Comparison of ENCODE assay signal across 15 mouse cellular contexts in genomic region chr11:46735076-46735475, GRCm38 (mm10). TPM values are rescaled to one million over a fixed set of nuclear protein-coding genes. Genes with fewer than 3 reads are reported as not detected.
DNase-seq lines count a peak whose midpoint lies in the region; ATAC-seq and TF ChIP-seq lines count a peak whose summit lies in the region.
"Not testable (repeated sequence)": the region's sequence is repeated elsewhere in the genome, so short reads cannot be mapped to it uniquely, and the experiment has no call there.
"Had no signal": no experiment of that assay in that cellular context is flagged by ENCODE, and none has a peak within 500 bp of the region (broad histone marks: within the 10 kb centered on the region; RNA-seq: fewer than 3 reads in every experiment).

Gene Havcr1 (plus strand): TSS chr11:46735080.

- not testable (repeated sequence) for TF ChIP-seq EP300 in stomach, postnatal 0 days (optimal IDR thresholded peaks at IDR 0.05)

- not testable (repeated sequence) for H3K4me3 ChIP-seq in forebrain, embryonic 11.5 days (ENCODE audit: low read depth, low read length); intestine, embryonic 14.5 days (ENCODE audit: low read depth, low read length); kidney, embryonic 14.5 days (ENCODE audit: low read length); kidney, embryonic 16.5 days (ENCODE audit: low read length); lung, embryonic 16.5 days (ENCODE audit: low read length); stomach, postnatal 0 days (ENCODE audit: low read depth, low read length)

- not testable (repeated sequence) for DNase-seq in forebrain, embryonic 11.5 days (ENCODE audit: low spot score); intestine, embryonic 14.5 days (ENCODE audit: low spot score)
- DNase-seq in stomach, postnatal 0 days (ENCODE audit: low spot score): peak; percentile 10

- TF ChIP-seq CTCF in stomach, postnatal 0 days (IDR thresholded peaks at IDR 0.05; ENCODE audit: low read depth): not testable (repeated sequence)

- not testable (repeated sequence) for H3K4me2 ChIP-seq in forebrain, embryonic 11.5 days (ENCODE audit: low read depth, low read length, severe bottlenecking); intestine, embryonic 14.5 days (ENCODE audit: low read length); kidney, embryonic 14.5 days (replicated peaks; ENCODE audit: low read depth, low read length); kidney, embryonic 16.5 days (replicated peaks; ENCODE audit: low read depth, low read length); lung, embryonic 16.5 days (ENCODE audit: low read depth, low read length); stomach, postnatal 0 days (replicated peaks; ENCODE audit: low read depth)

- H3K4me1 ChIP-seq in forebrain, embryonic 11.5 days (replicated peaks; ENCODE audit: control insufficient read depth, insufficient read depth, low read length); intestine, embryonic 14.5 days (replicated peaks; ENCODE audit: control insufficient read depth, insufficient read depth, low read length); kidney, embryonic 14.5 days (ENCODE audit: control insufficient read depth, insufficient read depth, low read length); kidney, embryonic 16.5 days (ENCODE audit: insufficient read depth, low read length); lung, embryonic 16.5 days (replicated peaks; ENCODE audit: control insufficient read depth, insufficient read depth, low read length); stomach, postnatal 0 days (replicated peaks; ENCODE audit: control insufficient read depth, insufficient read depth): not testable (repeated sequence)

- WGBS in forebrain, embryonic 11.5 days: 88% methylated on average over 1 of the region's 1 CpGs
- 87% methylated on average over 1 of the region's 1 CpGs for WGBS in intestine, embryonic 14.5 days
- WGBS in kidney, embryonic 14.5 days: 82% methylated on average over 1 of the region's 1 CpGs
- 82% methylated on average over 1 of the region's 1 CpGs for WGBS in kidney, embryonic 16.5 days
- 92% methylated on average over 1 of the region's 1 CpGs for WGBS in lung, embryonic 16.5 days
- 94% methylated on average over 1 of the region's 1 CpGs for WGBS in stomach, postnatal 0 days

- not testable (repeated sequence) for H3K9me3 ChIP-seq in forebrain, embryonic 11.5 days (ENCODE audit: control insufficient read depth, low read length); intestine, embryonic 14.5 days (ENCODE audit: control insufficient read depth, low read length); kidney, embryonic 14.5 days (ENCODE audit: control insufficient read depth, low read length); kidney, embryonic 16.5 days (ENCODE audit: low read length); lung, embryonic 16.5 days (ENCODE audit: control insufficient read depth, low read length); stomach, postnatal 0 days (ENCODE audit: control insufficient read depth, low read length)

- H3K36me3 ChIP-seq in forebrain, embryonic 11.5 days (ENCODE audit: control insufficient read depth, insufficient read depth, low read length); intestine, embryonic 14.5 days (ENCODE audit: control insufficient read depth, insufficient read depth, low read length); kidney, embryonic 14.5 days (ENCODE audit: control insufficient read depth, insufficient read depth, low read length); kidney, embryonic 16.5 days (ENCODE audit: insufficient read depth, low read length); lung, embryonic 16.5 days (ENCODE audit: control insufficient read depth, insufficient read depth, low read length); stomach, postnatal 0 days (ENCODE audit: control insufficient read depth, insufficient read depth, low read length): not testable (repeated sequence)

- H3K27me3 ChIP-seq in forebrain, embryonic 11.5 days (ENCODE audit: control insufficient read depth, insufficient read depth, low read length); intestine, embryonic 14.5 days (replicated peaks; ENCODE audit: control insufficient read depth, insufficient read depth, low read length); kidney, embryonic 14.5 days (ENCODE audit: control insufficient read depth, insufficient read depth, low read length); kidney, embryonic 16.5 days (ENCODE audit: insufficient read depth, low read length); lung, embryonic 16.5 days (ENCODE audit: control insufficient read depth, insufficient read depth, low read depth, low read length); stomach, postnatal 0 days (ENCODE audit: control insufficient read depth, insufficient read depth, low read length): not testable (repeated sequence)

- 0 out of 2 replicates have a peak, but pooled peaks have one; percentile 14 for ATAC-seq in forebrain, embryonic 11.5 days (replicated peaks; ENCODE audit: low FRiP score)
- 0 out of 2 replicates have a peak, but pooled peaks have one; percentile 36 for ATAC-seq in intestine, embryonic 14.5 days (replicated peaks; ENCODE audit: low FRiP score, low TSS enrichment, low read depth)
- ATAC-seq in kidney, embryonic 14.5 days (ENCODE audit: low FRiP score, low TSS enrichment): peak; percentile 63
- peak; percentile 46 for ATAC-seq in kidney, embryonic 16.5 days (ENCODE audit: low FRiP score, low TSS enrichment)
- peak; percentile 7; the same call in 1 of the 2 replicates for ATAC-seq in lung, embryonic 16.5 days (ENCODE audit: low read depth)
- not testable (repeated sequence) for ATAC-seq in stomach, postnatal 0 days (ENCODE audit: low FRiP score, low TSS enrichment)

- H3K27ac ChIP-seq in forebrain, embryonic 11.5 days (ENCODE audit: low read depth, low read length); intestine, embryonic 14.5 days (ENCODE audit: low read depth); lung, embryonic 16.5 days (ENCODE audit: low read length); stomach, postnatal 0 days (replicated peaks): not testable (repeated sequence)
- H3K27ac ChIP-seq in kidney, embryonic 14.5 days (ENCODE audit: low read depth, low read length): 0 out of 2 replicates have a peak within 1 kb of the TSS, but pooled peaks have one; percentile 42
- peak within 1 kb of the TSS; percentile 76 for H3K27ac ChIP-seq in kidney, embryonic 16.5 days (ENCODE audit: low read length)

- not testable (repeated sequence) for H3K9ac ChIP-seq in forebrain, embryonic 11.5 days (ENCODE audit: low read length); intestine, embryonic 14.5 days (ENCODE audit: low read length); kidney, embryonic 14.5 days (ENCODE audit: low read depth, low read length); kidney, embryonic 16.5 days (replicated peaks; ENCODE audit: low read length); lung, embryonic 16.5 days (ENCODE audit: low read length); stomach, postnatal 0 days (ENCODE audit: low read length)

RNA-seq across cellular contexts. Expression of gene Havcr1, which starts in this region (rescaled TPM):
- polyA plus RNA-seq in forebrain, embryonic 11.5 days (2014; fragmentation: Nextera tagmentation; extraction: Ambion mirVana): not detected in 2 replicates
- not detected in 2 replicates for polyA plus RNA-seq in intestine, embryonic 14.5 days (2014; fragmentation: Nextera tagmentation; extraction: Ambion mirVana)
- 0.34 TPM in 1 of 2 replicates, not detected in the other for polyA plus RNA-seq in kidney, embryonic 14.5 days (2014; fragmentation: Nextera tagmentation; extraction: Ambion mirVana)
- 0.33 and 0.62 TPM in 2 replicates for polyA plus RNA-seq in kidney, embryonic 16.5 days (2015; fragmentation: Nextera tagmentation; extraction: Ambion mirVana)
- 2.1 and 2.5 TPM in 2 replicates for polyA plus RNA-seq in lung, embryonic 16.5 days (2015; fragmentation: Nextera tagmentation; extraction: Ambion mirVana)
- polyA plus RNA-seq in stomach, postnatal 0 days (2015; fragmentation: Nextera tagmentation; extraction: Ambion mirVana): not detected in 2 replicates
- polyA plus RNA-seq: activated CD4-positive, CD25-positive, alpha-beta regulatory T cell, adult 4 months; C2C12; cerebellum, adult 2 months; cortical plate, adult 2 months; embryonic facial prominence, embryonic 10.5 days; embryonic facial prominence, embryonic 12.5 days; forebrain, embryonic 12.5 days; forebrain, embryonic 14.5 days; forebrain, embryonic 16.5 days had no signal

Comparison
In these comparisons a context has a peak if more than half of its experiments do, and no peak if none do; other contexts are left out.
1. Peak in ATAC-seq in forebrain, embryonic 11.5 days; RNA of the gene not detected or under 1 TPM.
2. Peak in ATAC-seq in intestine, embryonic 14.5 days; RNA of the gene not detected or under 1 TPM.
3. Peak in ATAC-seq and H3K27ac ChIP-seq in kidney, embryonic 14.5 days; RNA of the gene not detected or under 1 TPM.
4. Peak in ATAC-seq and H3K27ac ChIP-seq in kidney, embryonic 16.5 days; RNA of the gene not detected or under 1 TPM.
5. Peak in DNase-seq in stomach, postnatal 0 days; RNA of the gene not detected or under 1 TPM.